Mouse (Mus musculus) embryonic stem cell, embryonic (primary cell): Measurements from ENCODE around the gene Gm10803.

Experiments
- CTCF ChIA-PET, 4 experiments: fragments of 300-600 bp in 2 of 4; fragments of 350-600 bp in 2 of 4; sonication (Branson Sonifier 250); formaldehyde crosslinking; loops; one replicate each; lab custom pipeline; 2022; ENCODE audit warnings: inconsistent platforms in 2 of 4; lab: Charles Lee
- POLR2A ChIA-PET, 4 experiments: fragments of 300-600 bp in 2 of 4; fragments of 350-600 bp in 2 of 4; sonication (Branson Sonifier 250); formaldehyde crosslinking; loops; one replicate each; lab custom pipeline; 2022; ENCODE audit warnings: antibody characterized with exemption in 4 of 4, inconsistent platforms in 1 of 4; lab: Charles Lee

Gm10803 gene

DNA sequence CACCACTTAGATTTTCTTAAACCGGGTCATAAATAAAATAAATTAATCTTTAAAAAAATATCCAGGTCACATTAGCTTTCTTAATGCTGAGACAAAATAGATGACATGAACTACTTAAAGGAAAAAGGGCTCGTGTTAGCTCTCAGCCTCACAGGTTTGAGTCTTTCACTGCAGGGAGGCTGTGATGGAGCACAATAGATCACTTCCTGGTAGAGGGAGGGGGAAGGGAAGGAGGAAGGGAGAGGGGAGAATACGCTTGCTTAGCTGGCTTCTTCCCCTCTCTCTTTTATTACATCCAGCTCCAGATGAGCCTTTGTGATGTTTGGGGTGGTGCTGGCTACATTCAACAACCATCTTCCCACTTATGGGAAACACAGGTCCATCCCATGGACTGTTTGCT lies 20.9 kb downstream of the Gm10803 start:
- CTCF ChIA-PET = no interaction called here
- POLR2A ChIA-PET = interaction anchor here in 1 of 4 experiments (1.2 to 1.4 kb wide), 3 partner anchors 11 to 66 kb away, joined by 3 to 4 read pairs (median 3); no protein-coding TSS in a partner anchor

DNA sequence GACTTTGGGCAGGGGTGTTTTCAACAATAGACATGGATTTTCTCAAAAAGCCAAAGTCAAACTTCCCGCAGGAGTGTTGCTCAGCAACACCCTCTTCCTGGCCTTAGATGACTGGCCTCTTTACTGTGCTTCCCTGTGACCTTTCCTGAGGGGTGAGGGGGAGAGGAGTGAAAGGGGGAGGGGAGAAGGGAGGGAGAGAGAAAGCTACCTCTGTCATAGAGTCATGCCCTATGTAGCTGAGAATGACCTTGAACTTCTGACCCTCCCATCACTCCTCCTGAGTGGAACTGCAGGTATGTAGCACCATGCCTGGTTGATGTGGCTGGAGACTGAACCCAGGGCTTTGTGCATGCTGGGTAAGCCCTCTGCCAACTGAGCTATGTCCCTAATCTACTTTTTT lies 25.5 kb downstream of the Gm10803 start:
- ChIA-PET CTCF (interaction anchor here in 1 of 4 experiments (1.0 kb wide), 1 partner anchor 36 kb away, joined by 3 read pairs; no protein-coding TSS in a partner anchor), POLR2A (interaction anchor here in 3 of 4 experiments (0.6 to 1.5 kb wide), 4 partner anchors 8 to 359 kb away, joined by 3 to 4 read pairs (median 3); no protein-coding TSS in a partner anchor)

- ChIA-PET POLR2A (interaction anchor here in 1 of 4 experiments (0.7 kb wide), 1 partner anchor 877 kb away, joined by 8 read pairs; no protein-coding TSS in a partner anchor), CTCF (interaction anchor here (0.5 to 1.2 kb wide), 5 partner anchors 79 to 859 kb away, joined by 3 to 8 read pairs (median 4); no protein-coding TSS in a partner anchor)
Measured at GRCm38 (mm10) chr2:93587446-93587845, 27.1 kb downstream of the Gm10803 start.

DNA sequence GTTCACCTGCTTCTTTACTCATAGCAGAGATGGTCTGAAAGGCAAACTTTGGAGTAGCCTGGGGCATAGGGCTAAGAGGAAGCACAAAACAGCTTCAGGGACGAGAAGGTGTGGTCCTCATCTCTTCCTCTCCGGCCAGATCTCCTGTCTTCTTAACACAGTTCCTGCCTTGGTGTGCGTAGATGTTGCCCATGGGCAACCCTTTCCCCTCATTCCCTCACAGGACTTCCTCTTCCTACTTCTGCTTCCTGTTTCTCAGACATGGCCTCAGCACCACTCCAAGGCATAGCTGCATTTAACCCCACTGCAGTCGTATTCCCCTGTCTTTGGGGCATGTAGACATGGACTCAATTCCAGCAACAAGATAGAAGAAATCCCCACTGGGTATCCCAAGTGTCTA lies 29.5 kb downstream of the Gm10803 start:
- POLR2A ChIA-PET = interaction anchor here in 1 of 4 experiments (0.6 kb wide), 1 partner anchor 40 kb away, joined by 3 read pairs; no protein-coding TSS in a partner anchor
- CTCF ChIA-PET = no interaction called here

DNA sequence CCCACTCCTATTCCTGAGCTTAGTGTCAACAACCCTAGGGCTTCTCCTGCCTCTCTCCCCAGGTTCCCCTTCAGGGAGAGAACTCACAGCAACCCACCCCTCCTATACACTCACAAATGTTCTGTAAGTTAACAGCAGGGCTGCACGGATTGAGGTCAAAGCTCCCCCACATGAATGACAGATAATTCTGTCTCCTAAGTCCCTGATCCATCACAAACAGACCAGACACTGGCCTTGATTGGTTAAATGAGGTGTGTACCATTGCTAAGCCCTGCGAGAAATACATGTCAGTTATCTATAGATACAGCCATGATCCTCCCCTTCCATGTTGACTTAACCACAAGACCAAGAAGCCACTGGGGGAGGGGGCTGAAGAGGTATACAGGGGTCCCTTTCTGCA lies 31.3 kb downstream of the Gm10803 start:
- POLR2A ChIA-PET = interaction anchor here in 1 of 4 experiments (0.6 to 1.5 kb wide), 2 partner anchors 11 to 655 kb away, joined by 4 to 7 read pairs; no protein-coding TSS in a partner anchor

GRCm38 (mm10) chr2:93592164-93592790 lies 31.9 kb downstream of the Gm10803 start:
- ChIA-PET POLR2A (interaction anchor here in 2 of 4 experiments (0.6 to 1.5 kb wide), 3 partner anchors 11 to 261 kb away, joined by 4 to 7 read pairs (median 4); no protein-coding TSS in a partner anchor), CTCF (interaction anchor here in 2 of 4 experiments (0.6 to 1.5 kb wide), 2 partner anchors 174 to 193 kb away, joined by 3 to 4 read pairs; no protein-coding TSS in a partner anchor)

More for the DNA sequence above, 31.3 kb downstream of the Gm10803 start:
- CTCF ChIA-PET = interaction anchor here in 1 of 4 experiments (0.6 kb wide), 1 partner anchor 175 kb away, joined by 3 read pairs; no protein-coding TSS in a partner anchor

- ChIA-PET POLR2A (interaction anchor here in 2 of 4 experiments (0.6 to 1.5 kb wide), 4 partner anchors 10 to 261 kb away, joined by 3 to 7 read pairs (median 4); no protein-coding TSS in a partner anchor), CTCF (interaction anchor here in 3 of 4 experiments (0.6 to 1.5 kb wide), 3 partner anchors 43 to 193 kb away, joined by 3 to 7 read pairs (median 4); no protein-coding TSS in a partner anchor)
Measured at GRCm38 (mm10) chr2:93593121-93593520, 32.8 kb downstream of the Gm10803 start.

GRCm38 (mm10) chr2:93597145-93597544 lies 36.8 kb downstream of the Gm10803 start:
- ChIA-PET POLR2A (interaction anchor here in 1 of 4 experiments (0.6 to 1.3 kb wide), 2 partner anchors 8 to 16 kb away, joined by 3 read pairs; no protein-coding TSS in a partner anchor), CTCF (no interaction called here)

DNA sequence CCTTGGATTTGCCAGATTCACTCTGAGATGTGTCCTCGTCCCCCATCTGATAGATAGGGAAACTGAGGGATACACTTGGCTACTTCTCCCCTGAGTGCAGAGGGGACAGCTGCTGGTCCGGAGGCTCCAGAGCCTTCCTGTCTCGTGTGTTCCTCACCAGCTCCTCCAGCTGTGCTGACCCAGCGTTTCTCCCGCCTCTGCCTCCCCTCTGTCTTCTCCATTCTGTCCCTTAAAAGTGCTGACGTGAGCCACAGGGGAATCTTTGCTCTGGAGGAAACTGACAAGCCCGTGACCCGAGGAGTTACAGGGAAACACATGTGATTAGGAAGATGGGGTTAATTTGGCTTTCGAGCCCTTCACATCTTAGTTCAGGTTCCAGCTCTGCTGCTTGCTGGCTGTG lies 39.4 kb downstream of the Gm10803 start:
- POLR2A ChIA-PET = interaction anchor here in 1 of 4 experiments (0.9 kb wide), 1 partner anchor 37 kb away, joined by 3 read pairs; no protein-coding TSS in a partner anchor
- CTCF ChIA-PET = interaction anchor here in 2 of 4 experiments (0.6 to 1.2 kb wide), 3 partner anchors 124 to 1540 kb away, joined by 3 to 4 read pairs (median 3); no protein-coding TSS in a partner anchor

DNA sequence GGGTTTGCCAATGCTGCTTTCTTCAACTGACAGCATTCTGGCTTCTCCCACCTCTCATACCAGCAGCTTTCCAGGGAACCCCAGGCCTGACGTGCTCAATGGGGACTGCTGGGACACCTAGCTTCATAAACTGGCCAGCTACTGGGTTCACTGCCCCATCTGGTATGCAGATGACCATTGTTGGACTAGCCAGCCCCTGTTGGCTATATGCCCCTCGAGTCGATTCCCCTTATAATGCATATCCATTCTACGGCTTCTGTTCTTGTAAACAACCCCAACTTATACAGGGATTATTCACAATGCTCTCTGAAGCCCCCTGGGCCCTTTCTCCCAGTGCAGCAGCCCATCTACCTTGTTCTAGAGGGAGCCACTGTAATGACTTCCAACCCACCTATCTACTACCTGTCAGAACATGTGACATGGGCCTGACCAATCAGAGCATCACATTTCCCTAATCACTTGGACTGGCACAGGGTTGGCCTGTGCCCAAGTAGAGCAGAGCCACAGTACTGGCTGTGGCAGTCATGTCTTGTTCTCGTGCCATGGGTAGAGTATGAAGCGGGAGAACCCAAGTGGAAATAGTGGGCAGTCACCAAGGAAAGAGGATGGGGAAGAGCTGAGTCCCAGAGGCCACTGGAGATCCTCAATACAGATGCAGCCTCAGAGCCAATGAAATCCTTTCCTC lies 44.4 kb downstream of the Gm10803 start:
- ChIA-PET CTCF (no interaction called here), POLR2A (no interaction called here)

DNA sequence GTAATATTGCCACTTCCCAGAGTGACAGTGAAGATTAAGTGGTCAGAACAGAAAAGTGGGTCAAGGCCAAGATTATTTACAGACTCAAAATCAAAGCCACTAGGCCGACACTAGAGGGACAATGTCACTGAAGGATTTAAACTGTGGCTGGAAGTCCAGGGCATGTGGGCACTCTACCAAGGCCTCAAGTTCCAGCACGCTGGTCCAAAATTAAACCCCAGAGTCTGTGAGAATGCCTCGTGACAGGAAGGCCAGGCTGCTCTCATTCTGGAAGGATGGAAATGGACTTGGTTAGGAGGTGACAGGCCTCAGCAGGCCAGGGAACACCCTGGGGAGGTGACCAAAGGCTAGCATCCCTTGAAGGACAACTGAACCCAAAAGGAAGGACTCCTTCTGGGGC lies 48.4 kb downstream of the Gm10803 start:
- POLR2A ChIA-PET = no interaction called here
- CTCF ChIA-PET = no interaction called here

DNA sequence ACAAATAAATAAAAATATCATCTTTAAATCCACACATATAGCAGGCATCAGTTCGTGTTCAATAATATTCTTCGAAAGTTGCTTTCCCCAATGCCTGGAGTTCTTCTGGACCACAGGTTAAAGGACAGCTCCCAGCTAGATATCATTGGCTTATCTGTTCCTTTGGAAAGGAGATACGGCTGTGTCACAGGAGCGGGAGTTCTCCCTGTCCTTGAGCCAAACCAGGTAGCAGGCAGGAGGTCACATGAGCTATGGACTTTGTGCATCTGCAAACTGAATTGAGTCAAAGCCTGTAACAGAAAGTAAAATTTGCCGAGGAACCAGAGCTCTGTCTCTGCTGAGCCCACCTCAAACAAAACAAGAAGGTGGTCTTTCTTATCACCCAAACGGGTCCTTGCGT lies 52.7 kb downstream of the Gm10803 start:
- ChIA-PET CTCF (interaction anchor here in 1 of 4 experiments (1.6 kb wide), 1 partner anchor 14 kb away, joined by 4 read pairs; no protein-coding TSS in a partner anchor), POLR2A (no interaction called here)
